Mouse (Mus musculus): ENCODE measurements at regions not wholly inside any gene's neighbourhood (a gene's known extent, or its start where the extent isn't known, plus 50 kb on each side); places are given as distances from the start of the nearest gene placed in this dataset.

GRCm38 (mm10) chr9:86231692-86232091, 233.1 kb downstream of the Ube2cbp start:
- TF ChIP-seq TCF3 (IDR thresholded peaks at IDR 0.05; ENCODE audit: insufficient read length, low read depth), result no peak
- TF ChIP-seq POLR2A (IDR thresholded peaks at IDR 0.05; ENCODE audit: insufficient read length, low read depth), result no peak
- TF ChIP-seq TCF12 (IDR thresholded peaks at IDR 0.05; ENCODE audit: insufficient read depth, poor library complexity, severe bottlenecking), result no peak
- no peak for TF ChIP-seq MAX (IDR thresholded peaks at IDR 0.05; ENCODE audit: low read depth)
- TF ChIP-seq MYOD1 (IDR thresholded peaks at IDR 0.05; ENCODE audit: control insufficient read depth in 1 of 3, insufficient read length in 2 of 3, low read depth in 2 of 3), result no peak
- no peak for TF ChIP-seq USF1 (IDR thresholded peaks at IDR 0.05; ENCODE audit: low read depth)
- no peak for TF ChIP-seq MYOG (IDR thresholded peaks at IDR 0.05; ENCODE audit: control insufficient read depth in 1 of 3, insufficient read depth in 1 of 3, insufficient read length in 2 of 3, low read depth in 2 of 3)
- no peak for TF ChIP-seq CEBPB (IDR thresholded peaks at IDR 0.05; ENCODE audit: insufficient read depth, poor library complexity, severe bottlenecking)

Measured in myocyte (in vitro differentiated cells).